Mouse (Mus musculus) ES-Bruce4 (cell line): ENCODE results near the gene Gal3st4. TPM values are rescaled to one million over a fixed set of nuclear protein-coding genes. Genes with fewer than 3 reads are reported as not detected.

Experiments used
- H3K27ac ChIP-seq: 2 replicates; pipeline ENCODE4 v1.5.1; 2012; ENCODE audit warnings: low read length, inconsistent platforms; ENCODE audit not compliant: insufficient read depth
- H3K27me3 ChIP-seq: 2 replicates; pipeline ENCODE4 v1.6.1; 2012; ENCODE audit warnings: mild to moderate bottlenecking, low read length, inconsistent platforms; ENCODE audit not compliant: control insufficient read depth, poor library complexity, insufficient read depth, severe bottlenecking
- H3K36me3 ChIP-seq: 2 replicates; pipeline ENCODE4 v1.6.1; 2012; ENCODE audit warnings: inconsistent platforms, mild to moderate bottlenecking, low read length, moderate library complexity; ENCODE audit not compliant: control insufficient read depth, poor library complexity, insufficient read depth, severe bottlenecking
- H3K4me1 ChIP-seq: one replicate; pipeline ENCODE4 v1.8.1; 2011; ENCODE audit warnings: low read length; ENCODE audit not compliant: control insufficient read depth, insufficient read depth
- H3K4me3 ChIP-seq: 2 replicates; pipeline ENCODE4 v1.5.1; 2011; ENCODE audit warnings: low read depth, mild to moderate bottlenecking, low read length
- H3K9ac ChIP-seq: 2 replicates; pipeline ENCODE4 v1.6.1; 2012; ENCODE audit warnings: low read depth, mild to moderate bottlenecking, inconsistent platforms; ENCODE audit not compliant: poor library complexity, severe bottlenecking
- H3K9me3 ChIP-seq: replicated peaks from 2 replicates; pipeline ENCODE4 v1.6.1; 2012; ENCODE audit warnings: mild to moderate bottlenecking, low read length, inconsistent platforms; ENCODE audit not compliant: control insufficient read depth, poor library complexity, insufficient read depth, severe bottlenecking
- CTCF ChIP-seq: IDR thresholded peaks from one replicate; pipeline ENCODE4 v1.8.1; 2011; ENCODE audit warnings: low read depth, low read length
- EP300 ChIP-seq: IDR thresholded peaks from 2 replicates; pipeline ENCODE4 v1.6.1; 2011; ENCODE audit warnings: low read depth, low read length; ENCODE audit not compliant: insufficient read depth
- POLR2A ChIP-seq: IDR thresholded peaks from one replicate; pipeline ENCODE4 v1.8.1; 2011; ENCODE audit warnings: low read length; ENCODE audit not compliant: insufficient read depth
- polyA plus RNA-seq: library from polyadenylated mRNA; stranded (reverse); fragments of >200 nt; gene quantifications from 2 replicates; pipeline ENCODE4 v1.2.4, GENCODE M21; 2011; ENCODE audit warnings: low read depth; ENCODE audit not compliant: missing spikeins, insufficient read depth, insufficient read length

Gal3st4 gene
- polyA plus RNA-seq, 1 experiment, result 0.84 TPM

- H3K9ac ChIP-seq, result no peak overlapping the region
- H3K4me3 ChIP-seq, result no peak overlapping the region
- H3K9me3 ChIP-seq, result no peaks in the 10 kb centered on the region
- H3K36me3 ChIP-seq, result no peaks in the 10 kb centered on the region
- H3K27ac ChIP-seq, result no peak overlapping the region
- no peak for TF ChIP-seq EP300
- TF ChIP-seq CTCF, result no peak
- no peak for TF ChIP-seq POLR2A
- H3K4me1 ChIP-seq, result no peaks in the 10 kb centered on the region
- H3K27me3 ChIP-seq, result peaks cover 3% of the 10 kb centered on the region
These were observed 10.9 kb upstream of the Gal3st4 start for GRCm38 (mm10) chr5:138283540-138283939.

GRCm38 (mm10) chr5:138281798-138282197, 9.2 kb upstream of the Gal3st4 start:
- no peaks in the 10 kb centered on the region for H3K4me1 ChIP-seq
- no peaks in the 10 kb centered on the region for H3K9me3 ChIP-seq
- H3K36me3 ChIP-seq, result no peaks in the 10 kb centered on the region
- no peak overlapping the region for H3K4me3 ChIP-seq
- peaks cover 3% of the 10 kb centered on the region for H3K27me3 ChIP-seq
- TF ChIP-seq CTCF (no peak), EP300 (no peak), POLR2A (no peak)
- no peak overlapping the region for H3K9ac ChIP-seq
- no peak overlapping the region for H3K27ac ChIP-seq

GRCm38 (mm10) chr5:138280829-138281228, 8.2 kb upstream of the Gal3st4 start:
- Histone ChIP-seq H3K9me3 (no peaks in the 10 kb centered on the region), H3K27ac (no peak overlapping the region), H3K36me3 (no peaks in the 10 kb centered on the region), H3K9ac (no peak overlapping the region), H3K4me3 (peak overlapping the region; percentile 24; the same call in 1 of the 2 replicates), H3K27me3 (peaks cover 3% of the 10 kb centered on the region), H3K4me1 (no peaks in the 10 kb centered on the region)
- TF ChIP-seq EP300 (no peak), POLR2A (no peak), CTCF (no peak)

- H3K9ac ChIP-seq, result no peak overlapping the region
- no peak overlapping the region for H3K27ac ChIP-seq
- no peak for TF ChIP-seq EP300
- TF ChIP-seq POLR2A, result no peak
These were observed 7.8 kb upstream of the Gal3st4 start for GRCm38 (mm10) chr5:138280425-138280768.

GRCm38 (mm10) chr5:138279585-138280424, 7.2 kb upstream of the Gal3st4 start, which contains the start of the genes Gm43720, Gpc2 and Stag3:
Gm43720 (minus strand) TSS chr5:138279958.
Gpc2 (minus strand) TSS chr5:138280005.
Stag3 (plus strand) TSS chr5:138280240.
- H3K9me3 ChIP-seq, result no peaks in the 10 kb centered on the region
- no peaks in the 10 kb centered on the region for H3K4me1 ChIP-seq
- no peak for TF ChIP-seq CTCF
- peak; percentile 80 for TF ChIP-seq EP300
- H3K27me3 ChIP-seq, result peaks cover 3% of the 10 kb centered on the region
- H3K36me3 ChIP-seq, result no peaks in the 10 kb centered on the region
- H3K27ac ChIP-seq, result no peak within 1 kb of the TSS
- peak within 1 kb of the TSS; percentile 77 for H3K4me3 ChIP-seq
- peak within 1 kb of the TSS; percentile 55 for H3K9ac ChIP-seq

More at GRCm38 (mm10) chr5:138280425-138280768, 7.8 kb upstream of the Gal3st4 start:
- peaks cover 3% of the 10 kb centered on the region for H3K27me3 ChIP-seq
- H3K36me3 ChIP-seq, result no peaks in the 10 kb centered on the region
- no peaks in the 10 kb centered on the region for H3K9me3 ChIP-seq
- H3K4me3 ChIP-seq, result peak overlapping the region; percentile 3
- no peaks in the 10 kb centered on the region for H3K4me1 ChIP-seq

GRCm38 (mm10) chr5:138277994-138278393, 5.4 kb upstream of the Gal3st4 start:
- Histone ChIP-seq H3K9me3 (no peaks in the 10 kb centered on the region), H3K4me3 (no peak overlapping the region), H3K4me1 (no peaks in the 10 kb centered on the region)

More at GRCm38 (mm10) chr5:138277994-138278393, 5.4 kb upstream of the Gal3st4 start:
- Histone ChIP-seq H3K36me3 (no peaks in the 10 kb centered on the region), H3K27me3 (peaks cover 3% of the 10 kb centered on the region), H3K9ac (no peak overlapping the region), H3K27ac (no peak overlapping the region)
- TF ChIP-seq EP300, result no peak
- TF ChIP-seq CTCF, result no peak
- no peak for TF ChIP-seq POLR2A
